ENCODE assay signal across 18 mouse cellular contexts in genomic region chr17:86125908-86126307, GRCm38 (mm10). TPM values are rescaled to one million over a fixed set of nuclear protein-coding genes. Genes with fewer than 3 reads are reported as not detected.
DNase-seq lines count a peak whose midpoint lies in the region; ATAC-seq and TF ChIP-seq lines count a peak whose summit lies in the region.
"Had no signal": no experiment of that assay in that cellular context is flagged by ENCODE, and none has a peak within 500 bp of the region (broad histone marks: within the 10 kb centered on the region; RNA-seq: fewer than 3 reads in every experiment).

No protein-coding gene starts in this region.

- DNase-seq in A20 (ENCODE audit: low read depth, low spot score), result peak; percentile 27
- DNase-seq in embryonic facial prominence, embryonic 14.5 days (ENCODE audit: low spot score), result peak; percentile 20
- no peak for DNase-seq in gastrocnemius, postnatal 10 days
- DNase-seq: cerebellum, postnatal 14 days; kidney, postnatal 25 days; layer of hippocampus, postnatal 36 days; retina, postnatal 1 day; thymus, adult 18-20 months had no signal

- TF ChIP-seq POLR2A in ES-Bruce4 (IDR thresholded peaks at IDR 0.05; ENCODE audit: insufficient read depth, low read length), result no peak

- no peaks in the 10 kb centered on the region for H3K9me3 ChIP-seq in intestine, postnatal 0 days (ENCODE audit: control insufficient read depth)
- no peaks in the 10 kb centered on the region for H3K9me3 ChIP-seq in intestine, embryonic 16.5 days (ENCODE audit: control insufficient read depth, low read length)
- no peaks in the 10 kb centered on the region for H3K9me3 ChIP-seq in ES-Bruce4 (replicated peaks; ENCODE audit: control insufficient read depth, insufficient read depth, low read length, poor library complexity, severe bottlenecking)
- no peaks in the 10 kb centered on the region for H3K9me3 ChIP-seq in embryonic facial prominence, embryonic 14.5 days (ENCODE audit: control insufficient read depth, low read length)
- H3K9me3 ChIP-seq: heart, embryonic 13.5 days; hindbrain, embryonic 15.5 days; limb, embryonic 13.5 days; midbrain, embryonic 12.5 days had no signal

- H3K9ac ChIP-seq in intestine, postnatal 0 days (ENCODE audit: low read depth, low read length), result no peak overlapping the region
- no peak overlapping the region for H3K9ac ChIP-seq in intestine, embryonic 16.5 days (ENCODE audit: low read depth, low read length)
- no peak overlapping the region for H3K9ac ChIP-seq in ES-Bruce4 (ENCODE audit: low read depth, poor library complexity, severe bottlenecking)
- H3K9ac ChIP-seq in embryonic facial prominence, embryonic 14.5 days (ENCODE audit: low read depth, low read length), result no peak overlapping the region
- H3K9ac ChIP-seq: heart, embryonic 13.5 days; hindbrain, embryonic 15.5 days; limb, embryonic 13.5 days; midbrain, embryonic 12.5 days had no signal

- no peak overlapping the region for H3K4me3 ChIP-seq in intestine, postnatal 0 days (ENCODE audit: low read depth, low read length)
- no peak overlapping the region for H3K4me3 ChIP-seq in intestine, embryonic 16.5 days (ENCODE audit: low read length)
- no peak overlapping the region for H3K4me3 ChIP-seq in ES-Bruce4 (ENCODE audit: low read depth, low read length)
- H3K4me3 ChIP-seq in embryonic facial prominence, embryonic 14.5 days (ENCODE audit: low read depth, low read length), result no peak overlapping the region
- H3K4me3 ChIP-seq: erythroblast, embryonic 14.5 days; heart, embryonic 13.5 days; hindbrain, embryonic 15.5 days; limb, embryonic 13.5 days; midbrain, embryonic 12.5 days had no signal

- H3K4me2 ChIP-seq in intestine, postnatal 0 days (replicated peaks; ENCODE audit: low read depth), result no peak overlapping the region
- no peak overlapping the region for H3K4me2 ChIP-seq in intestine, embryonic 16.5 days (ENCODE audit: low read depth, low read length)
- no peak overlapping the region for H3K4me2 ChIP-seq in embryonic facial prominence, embryonic 14.5 days (ENCODE audit: low read depth, low read length)
- H3K4me2 ChIP-seq: heart, embryonic 13.5 days; hindbrain, embryonic 15.5 days; limb, embryonic 13.5 days; midbrain, embryonic 12.5 days had no signal

- ATAC-seq in intestine, postnatal 0 days, result no peak
- ATAC-seq in intestine, embryonic 16.5 days, result no peak
- no peak for ATAC-seq in embryonic facial prominence, embryonic 14.5 days (ENCODE audit: low read depth)
- no peak for ATAC-seq in inflammation-experienced regulatory T-cells, adult 6 months
- ATAC-seq: activated CD4-positive, CD25-positive, alpha-beta regulatory T cell, adult 4 months had no signal

- H3K4me1 ChIP-seq in intestine, postnatal 0 days (replicated peaks; ENCODE audit: control insufficient read depth, insufficient read depth, low read length), result no peaks in the 10 kb centered on the region
- H3K4me1 ChIP-seq in intestine, embryonic 16.5 days (ENCODE audit: control insufficient read depth, insufficient read depth, low read length), result no peaks in the 10 kb centered on the region
- H3K4me1 ChIP-seq in ES-Bruce4 (ENCODE audit: control insufficient read depth, insufficient read depth, low read length), result no peaks in the 10 kb centered on the region
- H3K4me1 ChIP-seq in embryonic facial prominence, embryonic 14.5 days (ENCODE audit: control insufficient read depth, insufficient read depth, low read length), result no peaks in the 10 kb centered on the region
- H3K4me1 ChIP-seq: heart, embryonic 13.5 days; hindbrain, embryonic 15.5 days; limb, embryonic 13.5 days; midbrain, embryonic 12.5 days had no signal

- TF ChIP-seq CTCF in intestine, postnatal 0 days (IDR thresholded peaks at IDR 0.05; ENCODE audit: low read depth), result peak; percentile 51
- TF ChIP-seq CTCF in ES-Bruce4 (IDR thresholded peaks at IDR 0.05; ENCODE audit: low read depth, low read length), result peak; percentile 31

- 81% methylated on average over 5 of the region's 5 CpGs for WGBS in intestine, postnatal 0 days
- 80% methylated on average over 5 of the region's 5 CpGs for WGBS in intestine, embryonic 16.5 days
- WGBS in embryonic facial prominence, embryonic 14.5 days, result 64% methylated on average over 5 of the region's 5 CpGs

- TF ChIP-seq EP300 in ES-Bruce4 (IDR thresholded peaks at IDR 0.05; ENCODE audit: insufficient read depth, low read depth, low read length), result no peak

- peaks cover 25% of the 10 kb centered on the region for H3K36me3 ChIP-seq in intestine, postnatal 0 days (ENCODE audit: control insufficient read depth, insufficient read depth)
- H3K36me3 ChIP-seq in intestine, embryonic 16.5 days (ENCODE audit: control insufficient read depth, insufficient read depth, low read length), result 0 out of 2 replicates have a peak, but pooled peaks cover 2% of the 10 kb centered on the region
- peaks cover 48% of the 10 kb centered on the region for H3K36me3 ChIP-seq in ES-Bruce4 (ENCODE audit: control insufficient read depth, insufficient read depth, low read length, poor library complexity, severe bottlenecking)
- peaks cover 43% of the 10 kb centered on the region for H3K36me3 ChIP-seq in embryonic facial prominence, embryonic 14.5 days (ENCODE audit: control insufficient read depth, insufficient read depth, low read length)

- no peak overlapping the region for H3K27ac ChIP-seq in intestine, postnatal 0 days (ENCODE audit: low read depth, low read length)
- no peak overlapping the region for H3K27ac ChIP-seq in intestine, embryonic 16.5 days (ENCODE audit: low read length)
- no peak overlapping the region for H3K27ac ChIP-seq in ES-Bruce4 (ENCODE audit: insufficient read depth, low read length)
- H3K27ac ChIP-seq in embryonic facial prominence, embryonic 14.5 days (replicated peaks; ENCODE audit: low read depth, low read length), result no peak overlapping the region
- H3K27ac ChIP-seq: heart, embryonic 13.5 days; hindbrain, embryonic 15.5 days; limb, embryonic 13.5 days; midbrain, embryonic 12.5 days had no signal

- no peaks in the 10 kb centered on the region for H3K27me3 ChIP-seq in intestine, postnatal 0 days (replicated peaks; ENCODE audit: control insufficient read depth, insufficient read depth, low read length)
- no peaks in the 10 kb centered on the region for H3K27me3 ChIP-seq in intestine, embryonic 16.5 days (replicated peaks; ENCODE audit: control insufficient read depth, insufficient read depth, low read length)
- no peaks in the 10 kb centered on the region for H3K27me3 ChIP-seq in ES-Bruce4 (ENCODE audit: control insufficient read depth, insufficient read depth, low read length, poor library complexity, severe bottlenecking)
- no peaks in the 10 kb centered on the region for H3K27me3 ChIP-seq in embryonic facial prominence, embryonic 14.5 days (replicated peaks; ENCODE audit: control insufficient read depth, insufficient read depth, low read length)
- H3K27me3 ChIP-seq: heart, embryonic 13.5 days; hindbrain, embryonic 15.5 days; limb, embryonic 13.5 days; midbrain, embryonic 12.5 days had no signal

RNA-seq across cellular contexts. Expression of gene Srbd1, which starts 19.1 kb away (rescaled TPM):
- polyA plus RNA-seq in intestine, postnatal 0 days (2015; fragmentation: Nextera tagmentation; extraction: Ambion mirVana), result 3.4 and 3.6 TPM in 2 replicates
- polyA plus RNA-seq in intestine, embryonic 16.5 days (2015; fragmentation: Nextera tagmentation; extraction: Ambion mirVana), result 13.2 and 13.3 TPM in 2 replicates
- 42.5 and 44.4 TPM in 2 replicates for polyA plus RNA-seq in ES-Bruce4 (2011; ENCODE audit: insufficient read depth, insufficient read length, low read depth, missing spikeins)
- polyA plus RNA-seq in embryonic facial prominence, embryonic 14.5 days (2014; fragmentation: Nextera tagmentation; extraction: Ambion mirVana), result 8.8 and 9.3 TPM in 2 replicates
- total RNA-seq in gastrocnemius, postnatal 10 days (2021), result 10 to 100 TPM in 1 of 2 experiments, 1 to 10 TPM in 1; 9.4 to 11.0 TPM
- polyA plus RNA-seq in inflammation-experienced regulatory T-cells, adult 6 months (2017; shearing (Covaris generic)), result 10 to 100 TPM; 11.2 to 13.0 (median 11.3) TPM

RNA-seq across cellular contexts. Expression of gene Prkce, which starts 41.7 kb away (rescaled TPM):
- polyA plus RNA-seq in intestine, postnatal 0 days (2015; fragmentation: Nextera tagmentation; extraction: Ambion mirVana), result 5.2 and 8.0 TPM in 2 replicates
- 5.0 TPM in 2 replicates for polyA plus RNA-seq in intestine, embryonic 16.5 days (2015; fragmentation: Nextera tagmentation; extraction: Ambion mirVana)
- 3.3 and 4.3 TPM in 2 replicates for polyA plus RNA-seq in ES-Bruce4 (2011; ENCODE audit: insufficient read depth, insufficient read length, low read depth, missing spikeins)
- polyA plus RNA-seq in embryonic facial prominence, embryonic 14.5 days (2014; fragmentation: Nextera tagmentation; extraction: Ambion mirVana), result 8.7 and 9.7 TPM in 2 replicates
- 10 to 100 TPM; 11.3 to 14.0 TPM for total RNA-seq in gastrocnemius, postnatal 10 days (2021)
- polyA plus RNA-seq in inflammation-experienced regulatory T-cells, adult 6 months (2017; shearing (Covaris generic)), result 1 to 10 TPM; 2.8 to 6.4 (median 5.2) TPM
